Mouse (Mus musculus) frontal cortex, adult (tissue): ENCODE measurements around the gene Ifi35.
"Not testable (repeated sequence)": the region's sequence is repeated elsewhere in the genome, so short reads cannot be mapped to it uniquely, and the experiment has no call there.

ENCODE experiments used
- ATAC-seq: cut with Nextera tagmentation; 2 replicates; pipeline ENCODE4 v1.9.2; 2017; ENCODE audit warnings: mild to moderate bottlenecking, moderate library complexity, mixed read lengths; ENCODE audit not compliant: low TSS enrichment

Ifi35 gene

GRCm38 (mm10) chr11:101447786-101448185, 421 bp upstream of the Ifi35 start:
- no peak for ATAC-seq

DNA sequence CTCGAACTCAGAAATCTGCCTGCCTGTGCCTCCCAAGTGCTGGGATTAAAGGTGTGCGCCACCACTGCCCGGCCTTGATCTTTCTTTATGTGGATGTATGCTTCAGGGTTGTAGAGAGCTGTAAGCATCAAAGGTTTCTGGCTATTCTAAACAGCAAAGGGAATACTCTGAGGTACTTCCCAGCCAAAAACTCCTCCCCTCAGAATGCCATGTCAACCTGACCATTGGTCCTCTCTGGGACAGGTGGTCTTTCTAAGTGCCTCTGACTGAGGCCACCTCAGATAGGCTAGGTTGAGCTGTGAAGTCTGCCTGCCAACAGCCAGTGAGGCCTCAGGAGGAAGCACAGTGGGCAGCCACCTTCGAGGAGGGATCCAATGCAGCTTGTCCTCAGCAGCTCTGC, 692 bp downstream of the Ifi35 start:
- ATAC-seq, result no peak

DNA sequence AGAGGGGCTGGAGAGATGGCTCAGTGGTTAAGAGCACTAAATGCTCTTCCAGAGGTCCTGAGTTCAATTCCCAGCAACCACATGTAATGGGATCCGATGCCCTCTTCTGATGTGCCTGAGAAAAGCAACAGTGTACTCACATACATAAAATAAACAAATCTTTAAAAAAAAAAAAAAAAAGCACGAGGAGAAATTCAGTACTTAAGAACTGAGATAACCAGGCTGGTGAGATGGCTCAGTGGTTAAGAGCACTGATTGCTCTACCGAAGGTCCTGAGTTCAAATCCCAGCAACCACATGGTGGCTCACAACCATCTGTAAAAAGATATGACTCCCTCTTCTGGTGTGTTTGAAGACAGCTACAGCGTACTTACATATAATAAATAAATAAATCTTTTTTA, 1.4 kb downstream of the Ifi35 start:
- ATAC-seq, result not testable (repeated sequence)

GRCm38 (mm10) chr11:101450394-101450793, 2.2 kb downstream of the Ifi35 start:
- no peak for ATAC-seq

DNA sequence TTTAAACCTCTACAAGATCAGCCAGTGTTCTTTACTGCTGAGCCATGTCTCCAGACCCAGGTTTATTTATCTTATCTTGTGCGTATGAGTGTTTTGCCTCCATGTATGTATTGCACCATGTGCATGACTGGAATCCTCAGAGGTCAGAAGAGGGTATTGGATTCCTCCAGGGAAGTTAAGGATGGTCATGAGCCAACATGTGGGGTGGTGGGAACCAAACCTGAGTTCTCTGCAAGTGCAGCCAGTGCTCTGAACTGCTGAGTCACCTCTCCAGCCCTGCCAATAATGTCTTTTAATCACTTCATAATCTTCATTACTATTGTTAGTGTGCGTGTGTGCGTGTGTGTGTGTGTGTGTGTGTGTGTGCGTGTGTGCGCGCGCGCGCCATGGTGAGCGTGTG, 3.3 kb downstream of the Ifi35 start:
- ATAC-seq, result no peak

DNA sequence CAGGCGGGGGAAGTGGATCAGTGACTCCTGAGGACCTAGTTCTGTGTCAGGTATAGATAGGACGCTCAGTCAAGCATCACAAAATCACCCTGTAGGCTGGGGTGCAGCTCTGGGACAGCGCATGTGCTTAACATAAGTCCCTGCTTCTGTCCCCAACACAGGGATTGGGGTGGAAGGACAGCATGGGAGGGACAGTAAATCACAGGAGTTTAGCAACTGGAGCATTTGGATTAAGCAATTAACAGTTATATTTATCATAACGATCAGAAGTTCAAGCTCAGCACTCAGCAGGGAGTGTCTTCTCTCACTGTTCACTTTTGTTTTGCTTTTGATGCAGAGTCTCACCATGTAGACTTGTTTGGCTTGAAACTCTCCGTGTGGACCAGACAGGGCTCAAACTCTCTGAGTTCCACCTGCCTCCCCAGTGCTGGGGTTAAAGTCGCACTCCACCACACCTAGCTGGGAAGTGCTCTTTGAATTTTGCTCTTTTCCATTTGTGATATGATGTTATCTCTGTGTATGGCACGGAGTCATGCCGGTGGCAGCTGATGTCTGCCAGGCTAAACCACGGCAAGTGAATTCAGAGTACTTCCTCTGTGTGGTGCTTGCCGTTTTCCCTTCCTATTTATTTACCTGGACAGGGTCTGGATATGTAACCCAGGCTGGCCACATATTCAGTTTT, 4.0 kb downstream of the Ifi35 start:
- ATAC-seq, result no peak

DNA sequence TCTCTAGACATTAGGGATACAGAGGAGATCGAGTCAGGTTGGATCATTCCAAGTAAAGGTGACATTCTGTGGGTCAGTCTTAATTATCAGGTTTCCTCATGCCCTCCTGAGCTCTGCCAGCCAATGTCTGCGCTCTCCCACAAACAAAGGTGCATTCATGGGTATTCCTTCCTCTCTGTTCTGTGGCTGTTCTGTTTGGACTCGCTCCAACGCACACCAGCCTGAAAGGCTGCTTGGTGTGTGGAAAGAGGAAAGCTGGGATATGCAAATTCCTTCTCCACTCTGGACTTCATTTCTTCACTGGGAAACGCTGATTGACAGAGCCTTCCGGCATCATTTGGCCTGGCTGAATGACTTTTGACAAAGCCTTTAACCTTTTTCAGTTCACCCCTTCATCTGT, 6.5 kb downstream of the Ifi35 start:
- no peak for ATAC-seq

- ATAC-seq, result no peak
Observed at GRCm38 (mm10) chr11:101455627-101456026, 7.4 kb downstream of the Ifi35 start.

DNA sequence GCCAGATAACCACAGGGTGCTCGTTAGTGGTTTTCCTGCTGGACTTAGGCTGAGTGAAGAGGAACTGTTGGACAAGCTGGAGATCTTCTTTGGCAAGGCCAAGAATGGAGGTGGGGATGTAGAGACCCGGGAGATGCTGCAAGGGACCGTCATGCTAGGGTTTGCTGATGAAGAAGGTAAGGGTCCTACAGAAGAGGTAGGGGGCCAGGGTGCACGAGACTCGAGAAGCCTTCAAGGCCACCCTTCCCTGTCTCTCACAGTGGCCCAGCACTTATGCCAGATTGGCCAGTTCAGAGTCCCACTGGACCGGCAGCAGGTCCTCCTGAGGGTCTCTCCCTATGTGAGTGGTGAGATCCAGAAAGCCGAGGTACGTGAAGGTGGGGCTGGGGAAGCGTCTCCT, 9.4 kb downstream of the Ifi35 start:
- ATAC-seq, result no peak

GRCm38 (mm10) chr11:101458217-101458616, 10.0 kb downstream of the Ifi35 start:
- ATAC-seq, result no peak

GRCm38 (mm10) chr11:101459716-101460115, 11.5 kb downstream of the Ifi35 start:
- ATAC-seq, result no peak

GRCm38 (mm10) chr11:101460321-101460720, 12.1 kb downstream of the Ifi35 start:
- no peak for ATAC-seq

- ATAC-seq, result no peak
Observed at GRCm38 (mm10) chr11:101462141-101462540, 13.9 kb downstream of the Ifi35 start.

DNA sequence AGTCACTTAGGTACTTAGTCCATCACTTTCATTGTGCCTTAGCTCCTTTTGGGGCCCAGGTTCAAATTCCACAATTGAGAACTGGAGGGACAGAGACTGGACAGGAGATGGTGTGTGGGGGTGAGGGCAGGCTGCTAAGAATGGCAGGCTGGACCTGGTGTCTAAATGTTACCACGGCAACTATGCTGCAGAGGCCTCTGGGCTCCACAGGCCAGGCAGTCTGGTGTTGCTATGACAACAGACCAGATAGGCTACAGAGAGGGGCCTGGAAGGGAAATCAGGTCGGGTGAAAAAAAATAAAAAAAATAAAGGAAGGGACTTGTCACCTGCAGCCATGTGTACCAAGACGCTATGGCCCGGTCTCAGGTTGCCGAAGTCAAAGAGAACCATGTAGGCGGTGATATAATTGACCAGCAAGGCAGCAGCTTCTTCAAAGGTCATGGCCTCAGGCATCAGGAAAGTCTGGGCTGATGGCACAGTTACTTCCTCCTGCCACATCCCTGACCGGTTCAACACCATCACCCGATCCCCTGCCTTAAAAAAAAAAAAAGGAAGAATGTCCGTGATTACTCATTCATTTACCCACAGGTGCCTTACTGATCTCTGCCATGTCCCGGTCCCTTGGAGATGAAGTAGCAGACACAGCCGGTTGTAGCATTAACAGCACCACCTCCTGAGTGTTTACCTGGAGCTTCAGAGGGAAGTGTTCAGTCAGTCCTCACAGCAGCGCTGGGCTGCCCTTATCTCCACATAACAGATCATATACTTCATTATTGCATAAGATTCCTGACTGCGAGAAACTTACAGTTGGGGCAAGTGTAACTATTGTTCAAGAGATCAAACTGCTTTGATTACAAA, 14.6 kb downstream of the Ifi35 start:
- ATAC-seq, result no peak

- ATAC-seq, result no peak
Observed at GRCm38 (mm10) chr11:101464211-101465100, 16.2 kb downstream of the Ifi35 start, which contains the start of gene Rnd2. Rnd2 (plus strand) TSS chr11:101464999.

- ATAC-seq, result no peak
Observed at GRCm38 (mm10) chr11:101465101-101465868, 17.1 kb downstream of the Ifi35 start.

- peak; percentile 42 for ATAC-seq
Observed at GRCm38 (mm10) chr11:101465869-101466551, 17.8 kb downstream of the Ifi35 start, which contains the start of gene Vat1. Vat1 (minus strand) TSS chr11:101466230.

GRCm38 (mm10) chr11:101466552-101466950, 18.3 kb downstream of the Ifi35 start:
- ATAC-seq, result not testable (repeated sequence)

- peak; percentile 38 for ATAC-seq
Observed at GRCm38 (mm10) chr11:101467477-101468262, 19.5 kb downstream of the Ifi35 start.

- ATAC-seq, result no peak
Observed at GRCm38 (mm10) chr11:101468263-101468688, 20.1 kb downstream of the Ifi35 start.
